Mouse (Mus musculus) testis, adult 2 months (tissue): ENCODE data around the gene Olfr545.

Experiments
- CTCF ChIP-seq: fragments of 200-500 bp; IDR thresholded peaks from 2 replicates; pipeline ENCODE4 v1.5.1; 2012; ENCODE audit warnings: low read depth, mild to moderate bottlenecking, inconsistent platforms, low read length, moderate library complexity; ENCODE audit not compliant: control insufficient read depth, insufficient read depth, insufficient replicate concordance
- POLR2A ChIP-seq: fragments of 200-500 bp; IDR thresholded peaks from 2 replicates; pipeline ENCODE4 v1.6.1; 2012; ENCODE audit warnings: low read depth, mild to moderate bottlenecking, inconsistent platforms, low read length, moderate library complexity; ENCODE audit not compliant: control insufficient read depth

GRCm38 (mm10) chr7:102508066-102508465 is 8.7 kb upstream of the Olfr545 start:
- TF ChIP-seq POLR2A (no peak), CTCF (no peak)
